Mouse (Mus musculus) right cerebral cortex, postnatal 25 days (tissue): ENCODE measurements at regions not wholly inside any gene's neighbourhood (a gene's known extent, or its start where the extent isn't known, plus 50 kb on each side); places are given as distances from the start of the nearest gene placed in this dataset.

ENCODE experiments used
- DNase-seq: peaks from one replicate; pipeline ENCODE4 v3.0.0; 2022

DNA sequence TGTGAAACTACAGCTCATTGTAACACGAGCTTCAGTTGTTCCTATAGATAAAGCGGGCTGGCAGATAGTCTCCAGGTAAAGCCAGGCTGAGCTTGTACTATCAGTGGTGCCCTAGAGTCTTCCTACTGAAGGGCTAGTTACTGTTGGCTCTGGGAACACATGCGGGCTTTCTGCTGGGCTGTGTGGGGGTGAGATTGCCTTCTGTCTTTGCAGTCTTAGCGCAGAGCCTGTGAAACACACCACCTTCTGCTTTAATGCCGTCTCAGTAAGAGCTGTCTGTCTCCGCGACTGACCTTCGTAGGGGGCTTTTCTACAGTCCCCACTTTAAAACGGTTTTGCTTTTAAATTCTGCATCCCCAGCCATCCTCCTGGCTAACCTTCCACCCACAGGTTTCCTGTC, 76.7 kb downstream of the Trim29 start:
- DNase-seq: no peak

DNA sequence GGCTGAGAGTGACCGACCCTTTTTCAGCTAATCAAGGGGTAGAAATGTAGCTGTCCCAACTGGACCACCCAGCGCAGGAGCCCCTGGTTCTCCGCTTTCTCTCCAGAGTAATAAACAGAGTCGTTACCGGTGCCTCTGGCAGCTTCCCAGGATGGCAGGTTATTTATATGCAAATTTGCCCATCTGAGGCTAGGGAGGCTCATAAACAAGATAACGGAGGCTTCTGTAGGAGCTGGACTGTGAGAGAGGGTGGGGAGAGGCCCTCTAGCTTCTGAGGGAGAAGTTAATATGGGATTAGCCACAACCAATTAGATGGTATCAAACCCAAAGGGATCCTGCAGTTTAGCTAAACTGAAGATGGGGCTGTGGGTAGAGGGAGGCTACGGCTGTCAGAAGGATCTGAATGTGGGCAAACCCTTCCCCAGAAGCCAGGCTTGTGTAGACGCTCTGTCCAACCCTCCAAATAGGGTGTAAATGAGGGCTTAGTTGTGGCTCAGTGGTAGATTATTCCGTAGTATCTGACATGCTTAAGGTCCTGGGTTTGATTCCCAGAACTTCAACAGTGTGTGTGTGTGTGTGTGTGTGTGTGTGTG, 78.9 kb downstream of the Trim29 start:
- no peak for DNase-seq

DNA sequence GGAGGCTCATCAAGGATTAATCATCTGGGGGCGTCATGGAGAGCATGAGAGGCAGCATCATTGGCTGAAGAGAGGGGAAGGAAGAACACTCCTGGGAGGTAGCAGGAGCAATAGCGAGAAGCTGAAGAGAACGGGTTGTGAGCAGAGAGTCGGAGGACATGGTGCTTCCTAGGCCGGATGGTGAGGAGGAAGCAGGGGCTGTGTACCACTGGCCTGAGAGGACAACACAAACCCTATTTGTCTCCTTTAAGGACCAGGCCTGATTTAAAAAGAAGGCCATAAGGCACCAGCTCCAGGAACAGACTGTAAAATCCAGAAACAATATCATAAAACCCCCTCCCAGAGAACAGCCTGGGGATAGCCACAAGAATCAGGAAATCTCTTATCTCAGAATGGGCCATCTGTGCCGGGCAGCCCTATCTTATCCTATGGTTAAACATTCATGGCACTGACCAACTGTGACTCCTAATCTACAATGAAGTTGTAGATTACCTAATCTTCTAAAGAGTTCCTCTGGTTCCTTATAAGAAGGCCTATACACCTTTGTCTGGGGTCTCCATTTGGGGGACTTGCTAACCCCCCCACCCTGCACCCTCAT, 81.9 kb downstream of the Trim29 start:
- DNase-seq: no peak

DNA sequence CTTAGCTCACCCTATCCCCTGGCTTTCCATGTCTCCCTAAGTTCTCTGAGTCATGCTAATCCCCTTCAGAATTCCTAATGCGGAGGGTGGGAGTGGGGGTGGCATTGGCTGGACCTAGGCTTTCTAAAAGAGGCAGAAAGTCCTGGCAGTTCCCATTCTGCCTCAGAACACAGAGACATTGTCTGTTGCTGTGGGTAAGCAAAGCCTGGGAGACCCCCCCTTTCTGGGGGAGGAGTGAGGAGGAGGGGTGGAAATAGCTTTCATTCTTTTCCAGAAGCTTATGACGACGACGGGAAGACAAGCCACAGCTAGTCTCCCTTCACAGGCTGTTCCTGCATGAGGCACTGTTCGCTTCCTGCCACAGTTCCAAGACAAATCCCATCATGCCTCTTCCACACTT, 83.6 kb downstream of the Trim29 start:
- DNase-seq: no peak

DNA sequence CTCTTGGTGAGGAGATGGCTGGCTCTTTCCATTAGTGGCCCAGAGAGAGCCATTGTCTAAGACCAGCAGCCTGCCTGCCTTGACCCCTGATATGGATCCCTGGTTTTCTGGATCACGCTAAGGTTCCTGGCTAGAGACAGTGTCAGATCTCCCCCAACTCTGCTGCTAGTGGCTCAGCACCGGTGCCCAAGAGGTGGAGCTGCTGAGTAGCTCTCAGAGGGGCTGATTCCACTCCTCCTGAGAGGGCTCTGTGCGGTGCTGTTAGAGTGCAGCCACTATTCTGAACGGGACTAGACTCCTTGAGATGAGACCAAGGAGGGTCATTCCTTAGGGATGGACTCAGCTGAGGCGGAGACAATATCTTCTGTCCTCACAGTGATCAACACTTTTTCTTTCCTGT, 84.6 kb downstream of the Trim29 start:
- DNase-seq: no peak

DNA sequence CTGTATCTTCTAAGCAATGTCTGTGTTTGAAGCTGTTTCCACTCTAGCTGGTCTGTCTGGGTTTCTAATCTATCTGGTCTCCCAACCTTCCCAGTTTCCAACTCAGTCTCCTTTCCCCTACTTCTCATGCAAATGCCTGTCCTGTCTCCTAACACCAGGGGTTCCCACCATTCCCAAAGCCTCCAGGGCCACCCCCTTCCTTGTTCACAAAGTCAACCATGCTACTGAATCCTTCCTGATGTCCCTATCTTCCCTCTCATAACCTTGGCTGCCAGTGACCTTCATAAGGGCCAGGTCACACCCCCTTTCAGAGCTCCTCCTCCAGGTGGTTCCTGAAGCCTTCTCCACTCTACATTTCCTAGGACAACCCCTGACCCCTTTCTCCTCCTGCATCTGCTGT, 85.9 kb downstream of the Trim29 start:
- DNase-seq: no peak

DNA sequence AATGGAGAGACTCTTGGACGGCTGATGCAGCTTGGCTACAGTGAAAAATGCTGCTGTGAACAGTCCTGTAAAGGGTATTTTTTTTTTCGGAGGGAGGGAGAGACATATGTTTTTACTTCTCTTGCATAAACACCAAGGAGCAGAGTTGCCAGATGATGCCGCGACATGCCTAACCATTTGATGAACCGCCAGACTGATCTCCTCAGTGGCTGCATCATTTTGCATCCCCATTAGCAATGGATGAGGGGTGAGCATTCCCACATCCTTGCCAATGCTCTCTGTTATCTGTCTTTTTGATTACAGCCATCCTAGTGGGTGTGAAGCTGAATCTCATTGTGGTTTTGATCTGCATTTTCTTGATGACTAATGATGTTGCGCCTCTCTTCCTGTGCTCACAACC, 97.8 kb downstream of the Trim29 start:
- DNase-seq: no peak

DNA sequence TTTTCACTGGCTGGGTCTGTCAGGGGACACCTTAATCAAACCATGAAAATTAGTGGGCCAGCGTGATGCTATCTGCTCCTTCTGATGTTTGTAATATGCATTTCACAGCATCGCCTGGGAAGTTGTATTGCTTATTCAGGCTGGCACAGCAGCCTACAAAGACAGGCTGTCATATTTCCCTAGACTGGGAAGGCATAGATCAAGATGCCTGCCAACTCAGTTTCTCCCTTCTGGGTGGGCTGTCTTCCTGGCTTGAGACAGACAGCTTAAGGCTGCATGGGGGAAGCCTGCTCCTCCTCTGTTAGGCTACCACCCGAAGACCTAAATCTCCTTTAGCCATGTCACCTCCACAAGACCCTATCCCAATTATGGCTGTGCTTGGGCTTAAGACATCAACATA, 101.8 kb downstream of the Trim29 start:
- DNase-seq: no peak

DNA sequence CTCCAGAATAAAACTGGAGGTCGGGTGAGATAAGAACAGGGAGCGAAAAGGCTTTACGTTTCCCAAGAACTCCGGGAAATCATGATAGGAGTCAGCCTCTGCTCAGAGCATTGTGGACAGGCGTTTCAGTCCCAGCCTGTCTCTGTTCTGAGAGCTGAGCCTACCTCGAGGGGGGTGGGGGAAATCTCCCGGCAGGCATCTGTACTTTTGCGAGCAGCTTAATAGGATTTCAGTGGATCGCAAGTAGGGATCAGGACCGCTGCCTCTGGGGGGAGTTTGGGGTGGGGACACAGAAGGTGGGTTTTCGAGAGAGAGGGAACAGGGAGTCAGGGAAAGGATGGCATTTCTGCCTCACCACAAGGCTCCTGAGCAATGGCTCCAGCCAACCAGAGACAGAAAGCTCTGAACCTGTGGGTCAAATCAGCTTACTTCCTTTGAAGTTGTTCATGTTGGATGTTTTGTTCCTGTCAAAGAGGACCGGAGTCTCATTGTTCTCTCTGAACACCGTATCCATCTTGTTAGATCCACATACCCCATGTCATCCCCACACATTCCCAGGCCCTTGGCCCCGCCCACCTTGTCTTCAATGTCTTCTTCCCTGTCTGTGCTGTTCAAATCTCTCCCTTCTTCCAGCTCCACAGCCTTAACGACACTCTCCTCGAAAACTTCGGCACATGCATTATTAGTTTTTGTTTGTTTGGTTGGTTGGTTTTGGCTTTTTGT, 109.5 kb downstream of the Trim29 start:
- DNase-seq: no peak

DNA sequence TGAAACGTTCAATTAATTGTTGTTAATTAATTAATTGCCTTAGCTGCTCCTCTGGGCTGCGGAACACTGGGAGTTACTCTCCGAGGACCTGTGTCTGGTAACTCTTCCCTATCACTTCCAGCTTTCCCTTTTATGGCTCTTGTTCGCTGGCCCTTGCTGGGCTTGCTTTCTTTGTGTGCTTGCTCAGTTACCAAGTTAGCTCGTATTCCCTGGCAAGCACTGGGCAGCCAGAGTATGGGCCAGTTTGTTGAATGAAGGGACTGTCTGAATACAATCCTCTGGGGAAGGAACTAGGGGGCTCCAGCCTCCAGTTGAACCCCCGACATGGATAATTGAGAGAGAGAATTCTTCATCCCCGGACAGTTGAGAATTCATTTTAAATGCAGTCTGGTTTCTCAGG, 116.4 kb downstream of the Trim29 start:
- DNase-seq: no peak

DNA sequence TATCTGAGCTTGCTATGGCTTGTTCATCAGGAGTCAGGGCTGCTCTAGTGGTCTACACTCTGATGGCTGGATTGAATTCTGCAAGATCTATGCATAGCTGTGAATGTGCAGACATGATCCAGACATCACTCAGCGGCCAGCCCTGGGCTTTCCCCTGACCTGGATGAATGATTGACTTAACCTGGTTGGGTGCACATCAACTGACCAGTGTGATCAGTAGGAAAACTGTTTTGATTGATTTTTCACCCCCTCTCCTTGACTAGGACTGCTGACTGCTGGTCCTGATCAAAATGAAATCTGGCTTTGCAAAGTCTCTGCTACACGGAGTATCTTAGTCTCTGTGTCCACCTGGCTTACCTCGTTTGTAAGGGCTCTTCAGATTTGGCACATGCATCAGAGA, 123.3 kb downstream of the Trim29 start:
- DNase-seq: no peak

DNA sequence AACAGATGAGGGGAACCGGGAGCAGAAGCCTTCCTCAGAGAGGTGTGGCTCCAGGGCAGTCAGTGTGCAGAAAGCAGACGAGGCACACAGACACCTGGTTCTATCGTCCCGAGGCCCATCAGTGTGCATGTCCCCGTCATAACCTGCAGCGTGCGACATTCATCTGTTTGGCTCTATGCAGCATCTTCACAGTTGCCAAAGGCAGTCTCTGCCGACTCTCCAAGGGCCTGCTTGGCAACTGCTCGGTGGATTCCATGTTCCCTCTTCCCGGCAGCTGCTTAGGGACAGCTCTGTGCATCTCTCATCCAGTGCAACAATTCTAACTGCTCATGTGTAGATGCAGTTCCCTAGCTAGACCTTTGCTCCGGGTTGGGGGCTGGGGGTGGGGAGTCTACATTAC, 127.8 kb downstream of the Trim29 start:
- DNase-seq: no peak

DNA sequence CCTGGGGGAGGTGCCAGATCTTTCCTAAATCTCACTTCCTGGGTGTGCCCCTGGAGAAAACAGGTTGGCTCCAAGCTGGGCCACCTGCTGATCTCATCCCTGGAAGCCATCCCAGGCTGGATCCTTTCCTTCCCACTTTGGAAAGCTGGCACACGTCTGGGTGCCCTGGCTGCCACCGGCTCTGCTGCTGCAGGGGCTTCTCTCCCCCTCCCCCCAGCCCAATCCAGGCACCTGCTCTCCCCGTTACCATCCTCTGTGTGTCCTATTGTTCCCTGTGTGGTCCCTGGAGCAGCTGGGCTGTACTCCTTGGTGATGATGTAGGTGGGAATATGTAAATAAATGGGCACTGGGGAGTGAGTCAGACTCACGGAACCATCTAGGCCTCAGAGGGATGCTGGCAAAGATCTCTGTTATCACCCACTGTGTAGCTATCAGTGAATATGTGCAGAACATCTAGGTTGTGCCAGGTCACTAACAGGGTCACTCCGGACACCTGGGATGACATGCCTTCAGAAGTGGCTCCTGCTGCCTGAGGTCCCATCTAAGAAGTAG, 130.4 kb downstream of the Trim29 start:
- peak; percentile 33 for DNase-seq

DNA sequence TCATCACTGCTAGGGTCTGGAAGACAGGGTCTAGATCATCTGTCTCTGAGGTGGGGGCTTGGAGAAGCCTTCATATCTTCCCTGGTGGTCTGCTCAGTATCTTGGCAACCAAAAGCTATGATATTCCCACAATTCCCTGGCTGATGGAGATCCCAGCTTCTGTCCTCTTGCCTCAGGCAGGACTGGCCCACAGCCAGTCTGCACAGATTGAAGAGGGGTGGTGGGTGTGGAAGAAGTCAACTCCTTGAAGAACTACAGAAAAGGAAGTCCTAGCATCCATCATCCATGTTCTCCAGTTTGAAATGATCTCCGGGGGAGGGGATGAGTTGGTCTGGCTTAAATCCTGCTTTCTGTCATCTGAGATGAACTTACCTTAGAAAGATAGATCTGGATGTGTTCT, 134.8 kb downstream of the Trim29 start:
- no peak for DNase-seq

DNA sequence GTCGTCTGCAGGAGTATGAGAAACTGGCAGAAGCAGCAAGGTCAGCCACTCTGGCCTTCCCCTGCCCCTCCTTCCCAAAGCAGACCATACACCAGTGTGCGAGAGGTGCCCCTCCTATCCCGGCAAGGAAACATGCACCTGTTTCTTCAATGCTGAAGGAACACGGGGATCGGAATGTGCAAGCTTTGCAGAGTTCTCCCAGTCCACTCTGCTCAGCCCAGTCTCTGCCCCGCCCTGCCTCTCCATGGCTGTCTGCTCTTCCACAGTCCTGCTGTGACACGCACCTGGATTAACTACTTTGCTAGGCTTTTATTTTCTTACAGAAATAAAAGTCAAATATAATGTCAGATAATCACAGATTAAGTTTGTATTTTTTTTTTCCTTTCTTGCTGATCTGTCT, 136.7 kb downstream of the Trim29 start:
- DNase-seq: no peak

DNA sequence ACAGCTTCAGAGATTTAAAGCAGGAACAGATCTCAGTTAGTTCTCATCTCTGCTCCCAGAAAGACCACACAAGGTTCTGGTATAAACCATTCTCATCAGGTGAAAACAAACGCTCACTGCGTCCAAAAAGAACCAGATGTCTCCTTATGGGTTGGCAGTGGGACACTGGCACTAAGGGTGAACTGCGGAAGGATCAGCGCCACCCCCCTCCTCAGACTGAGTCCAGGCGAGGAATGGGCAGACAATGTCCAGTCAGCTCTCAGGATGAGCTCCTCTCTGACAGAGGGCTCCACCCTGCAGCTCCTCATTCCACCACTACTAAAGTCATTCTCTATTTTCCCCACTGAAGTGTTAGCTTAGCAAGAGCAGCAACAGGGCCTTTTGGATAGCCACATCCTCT, 138.3 kb downstream of the Trim29 start:
- DNase-seq: no peak

DNA sequence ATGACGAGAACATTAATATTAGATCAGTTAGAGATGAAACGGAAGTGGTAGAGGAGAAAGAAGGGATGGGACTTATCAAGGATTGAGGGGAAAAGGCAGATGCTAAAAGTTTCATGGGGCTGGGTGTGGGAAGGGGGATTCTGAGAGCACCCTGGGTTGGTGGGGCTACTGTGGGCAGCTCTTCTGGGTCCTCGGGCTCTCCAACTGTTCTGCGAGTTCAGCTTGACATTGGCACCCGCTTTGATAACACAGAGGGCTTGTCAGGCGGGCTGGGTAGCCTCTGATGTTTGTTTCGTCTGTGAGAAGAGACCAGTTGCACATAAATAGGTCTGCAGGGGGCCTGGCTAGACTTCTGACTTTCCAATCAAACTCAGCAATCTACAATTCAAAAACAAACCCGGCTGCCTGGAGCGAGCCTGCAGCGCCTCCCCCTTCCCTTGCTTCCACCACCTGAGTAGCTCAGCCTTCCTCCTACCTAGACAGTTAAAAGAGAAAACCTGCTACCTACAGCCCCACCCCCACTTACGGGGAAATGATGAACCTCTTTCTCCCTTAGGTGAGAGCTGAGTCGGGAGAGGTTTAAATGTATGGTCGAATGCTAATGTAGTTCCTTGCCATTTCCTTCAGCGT, 143.4 kb downstream of the Trim29 start:
- DNase-seq: no peak

DNA sequence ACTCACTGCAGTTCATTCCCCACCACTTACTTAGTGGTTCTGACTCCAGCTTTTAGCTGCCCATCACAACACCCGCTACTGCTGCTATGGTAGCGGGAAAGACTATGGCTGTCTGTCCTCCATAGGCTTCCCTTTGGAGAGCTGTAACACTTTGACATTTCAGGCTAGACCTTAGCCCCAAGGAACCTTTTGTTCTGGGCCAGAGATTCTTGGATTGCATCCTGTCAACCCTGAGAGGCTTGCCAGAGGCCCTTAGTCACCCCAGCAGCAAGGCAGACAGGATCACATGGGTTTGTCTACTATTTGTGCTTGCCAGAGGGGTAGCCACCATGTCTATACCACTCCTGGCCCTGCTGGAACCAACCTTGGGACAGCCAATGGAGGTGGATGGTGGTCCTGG, 147.1 kb downstream of the Trim29 start:
- DNase-seq: no peak

DNA sequence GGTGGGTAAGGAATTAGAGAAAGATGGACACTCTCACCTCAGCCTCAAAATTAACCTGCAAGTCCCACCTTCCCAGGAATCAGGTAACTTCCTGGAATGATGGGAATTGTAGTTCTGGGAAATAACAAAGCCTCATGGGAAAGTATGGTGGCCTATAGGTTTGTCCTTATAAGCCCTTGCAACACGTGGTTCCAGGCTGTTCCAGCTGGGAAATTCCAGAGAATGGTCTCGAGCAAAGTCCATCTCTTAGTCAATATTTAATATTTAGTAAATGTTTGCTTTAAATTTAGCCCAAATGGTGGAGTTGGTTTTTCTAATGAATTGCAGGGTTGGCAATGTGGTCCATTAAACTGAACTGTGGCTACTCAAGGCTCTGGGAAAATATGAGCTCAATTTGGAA, 150.5 kb downstream of the Trim29 start:
- no peak for DNase-seq

DNA sequence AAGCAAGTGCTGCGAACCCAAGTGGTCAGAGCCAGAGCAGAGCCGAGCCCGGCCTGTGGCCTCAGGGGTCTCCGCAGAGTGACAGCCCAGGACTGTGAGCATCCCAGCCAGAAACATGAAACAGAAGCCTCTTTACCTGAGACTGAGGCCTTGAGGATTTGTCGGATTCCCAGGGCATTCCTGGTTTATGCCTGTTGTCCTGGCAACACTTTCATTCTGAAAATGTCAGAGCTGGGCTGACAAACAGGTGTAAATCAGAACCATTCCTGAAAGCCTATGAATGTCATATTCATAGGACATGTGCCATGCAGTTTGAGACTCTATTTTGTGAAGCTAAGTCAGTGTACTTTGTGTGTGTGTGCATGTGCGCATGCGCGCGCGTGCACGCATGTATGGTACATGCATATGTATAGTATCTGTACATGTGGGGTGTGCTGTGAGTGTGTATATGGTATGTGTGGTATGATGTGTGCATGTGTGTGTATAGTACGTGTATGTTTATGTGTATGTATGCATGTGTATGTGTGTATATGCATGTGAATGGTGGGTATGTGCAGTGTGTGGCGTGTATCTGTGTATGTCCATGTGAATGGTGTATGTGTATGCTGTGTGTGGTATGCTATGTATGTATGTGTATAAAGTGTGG, 152.9 kb downstream of the Trim29 start:
- DNase-seq: no peak

DNA sequence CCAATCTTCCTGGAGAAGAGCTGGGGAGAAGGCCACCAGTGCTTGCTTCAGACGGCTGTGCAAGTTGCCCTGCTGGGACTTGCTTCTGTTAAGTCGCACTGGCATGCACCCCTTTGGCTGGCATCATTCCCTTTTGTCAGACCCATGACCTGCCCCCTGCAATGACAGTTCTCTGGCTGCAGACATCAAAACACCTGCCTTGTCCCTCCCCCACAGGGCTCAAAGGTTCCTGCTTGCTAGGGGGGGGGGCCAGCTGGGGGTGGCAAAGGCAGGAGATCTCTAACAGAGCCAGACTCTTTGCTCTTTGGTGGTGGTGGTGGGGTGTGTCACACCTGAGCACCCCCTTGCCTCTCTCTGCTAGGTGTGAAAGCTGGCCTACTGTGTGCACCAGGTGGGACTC, 154.5 kb downstream of the Trim29 start:
- no peak for DNase-seq

DNA sequence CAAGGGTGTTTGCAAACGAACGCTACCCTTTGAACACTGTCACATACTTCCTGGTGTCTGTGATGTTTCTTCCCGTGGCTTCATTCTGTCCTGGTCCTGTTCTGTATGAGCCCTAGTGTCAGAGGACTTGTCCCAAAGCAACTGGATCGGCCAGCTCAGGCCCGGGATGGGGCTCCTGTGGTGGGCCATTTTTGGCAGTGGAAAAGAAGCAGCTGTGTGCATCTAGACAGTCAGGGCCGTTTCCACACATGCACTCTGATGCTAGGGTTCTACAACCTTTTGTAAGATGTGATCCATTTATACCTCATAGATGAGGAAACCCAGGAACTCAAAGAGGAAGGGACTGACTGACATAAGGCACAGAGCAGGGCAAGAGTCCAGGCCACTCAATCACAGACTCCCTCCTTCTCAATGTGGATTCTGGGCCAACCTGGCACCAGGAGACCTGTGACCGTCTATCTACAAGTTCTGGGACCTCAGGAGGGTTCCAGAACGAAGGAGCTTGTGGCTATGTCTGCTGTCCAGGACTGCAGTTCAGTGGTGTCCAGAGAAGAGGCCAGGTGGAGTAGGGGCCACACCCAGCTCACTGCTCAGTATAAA, 155.2 kb downstream of the Trim29 start:
- no peak for DNase-seq

DNA sequence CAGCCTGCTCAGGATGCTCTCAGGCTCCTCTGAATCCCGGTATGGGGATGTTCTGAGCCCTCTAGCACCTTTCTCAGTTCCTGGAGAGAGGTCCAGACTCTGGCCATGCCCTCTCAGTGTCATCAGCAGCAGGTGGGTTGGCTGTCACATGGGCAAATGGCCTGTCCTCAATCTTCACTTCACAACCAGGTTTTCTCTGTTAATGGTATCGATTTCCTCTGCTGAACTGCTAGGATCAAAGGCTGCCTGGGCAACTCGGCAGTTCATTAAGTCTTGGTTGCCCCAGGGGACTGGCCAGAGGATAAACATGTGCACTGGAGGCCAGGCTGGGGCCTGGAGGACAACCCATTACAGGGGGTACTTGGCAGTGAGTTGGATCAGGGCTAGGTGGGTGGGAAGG, 156.2 kb downstream of the Trim29 start:
- DNase-seq: no peak
